Mouse (Mus musculus) testis, adult 2 months (tissue): ENCODE data around the gene Slc43a2.

Source experiments
- CTCF ChIP-seq: fragments of 200-500 bp; IDR thresholded peaks from 2 replicates; pipeline ENCODE4 v1.5.1; 2012; ENCODE audit warnings: low read depth, mild to moderate bottlenecking, inconsistent platforms, low read length, moderate library complexity; ENCODE audit not compliant: control insufficient read depth, insufficient read depth, insufficient replicate concordance
- POLR2A ChIP-seq: fragments of 200-500 bp; IDR thresholded peaks from 2 replicates; pipeline ENCODE4 v1.6.1; 2012; ENCODE audit warnings: low read depth, mild to moderate bottlenecking, inconsistent platforms, low read length, moderate library complexity; ENCODE audit not compliant: control insufficient read depth

- TF ChIP-seq POLR2A, result no peak
- no peak for TF ChIP-seq CTCF
These were observed 19.0 kb upstream of the Slc43a2 start for GRCm38 (mm10) chr11:75512301-75513018.
